Mouse (Mus musculus) thymus, adult 2 months (tissue): ENCODE results near the gene Vps53.

Experiments
- CTCF ChIP-seq: fragments of 200-500 bp; IDR thresholded peaks from 2 replicates; pipeline ENCODE4 v1.5.1; 2012; ENCODE audit warnings: mild to moderate bottlenecking, control low read depth, low read length, moderate library complexity, borderline replicate concordance; ENCODE audit not compliant: control insufficient read depth, poor library complexity, insufficient read depth; ENCODE audit errors: extremely low read depth
- POLR2A ChIP-seq: fragments of 200-500 bp; IDR thresholded peaks from 2 replicates; pipeline ENCODE4 v1.6.1; 2012; ENCODE audit warnings: mild to moderate bottlenecking, low read length, control low read depth, moderate library complexity; ENCODE audit not compliant: control insufficient read depth, poor library complexity, insufficient read depth; ENCODE audit errors: extremely low read depth

DNA sequence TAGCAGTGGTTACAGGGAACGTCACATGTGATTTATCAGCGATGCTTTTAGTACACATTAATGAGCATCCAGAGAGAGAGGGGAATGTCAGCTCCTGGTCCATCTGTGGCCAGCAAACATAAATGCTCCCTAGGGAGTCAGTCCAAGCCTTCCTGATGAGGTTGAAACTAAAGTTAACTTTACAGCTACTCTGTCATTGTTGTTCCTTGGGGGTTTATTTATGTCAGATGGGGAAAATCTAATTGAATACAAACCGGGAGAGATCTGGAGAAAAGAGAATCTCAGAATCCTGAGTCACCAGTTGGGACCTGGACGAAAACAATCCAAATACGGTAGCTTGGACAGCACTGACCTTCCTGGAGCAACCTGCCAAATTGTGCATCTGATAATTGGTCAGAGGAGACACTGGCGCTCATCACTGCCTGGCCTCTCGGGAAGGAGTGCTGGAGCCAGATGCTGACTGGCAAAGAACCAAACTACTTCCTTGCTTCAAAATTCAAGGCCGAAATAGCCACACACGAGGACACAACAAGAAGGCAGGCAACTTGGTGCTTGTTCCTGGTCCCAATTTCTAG, 113.8 kb downstream of the Vps53 start:
- TF ChIP-seq POLR2A (no peak), CTCF (no peak)
